ENCODE assay signal across 10 mouse cellular contexts in the genomic region with DNA sequence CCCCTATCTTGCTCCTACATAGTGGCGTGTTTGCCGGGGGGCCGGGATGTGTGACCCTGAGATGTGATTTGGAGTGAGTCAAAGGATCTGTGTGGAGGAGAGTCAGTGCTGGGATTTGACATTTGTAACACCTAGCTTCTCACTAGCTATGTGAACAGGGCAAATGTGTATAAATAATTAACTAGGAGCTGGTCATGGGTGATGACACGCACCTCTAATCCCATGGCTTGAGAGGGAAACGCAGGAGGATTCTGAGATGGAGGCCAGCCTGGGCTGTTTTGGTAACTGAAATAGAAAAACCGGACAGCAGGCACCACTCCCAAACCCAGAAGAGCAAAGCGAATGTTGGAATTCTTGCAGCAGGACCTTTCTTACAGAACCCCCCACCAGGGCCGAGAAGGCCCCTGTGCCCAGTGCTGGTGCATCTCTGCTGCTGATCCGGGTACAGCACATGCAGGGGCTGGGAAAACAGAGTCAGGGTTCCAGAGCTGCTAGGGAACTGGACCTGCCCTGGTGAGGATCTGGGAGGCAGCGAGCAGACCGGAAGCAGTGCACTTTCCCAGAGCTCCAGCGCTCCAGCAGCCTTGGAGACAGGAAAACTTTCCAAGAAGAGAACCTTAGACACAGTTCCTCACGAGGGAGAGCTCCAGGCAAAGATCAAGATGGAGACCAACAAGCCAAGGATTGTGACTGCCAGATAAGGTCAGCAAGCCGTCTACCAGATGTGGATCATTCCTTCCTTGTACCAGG. TPM values are rescaled to one million over a fixed set of nuclear protein-coding genes. Genes with fewer than 3 reads are reported as not detected.
DNase-seq lines count a peak whose midpoint lies in the region; ATAC-seq and TF ChIP-seq lines count a peak whose summit lies in the region.
"Had no signal": no experiment of that assay in that cellular context is flagged by ENCODE, and none has a peak within 500 bp of the region (broad histone marks: within the 10 kb centered on the region; RNA-seq: fewer than 3 reads in every experiment).

No protein-coding gene starts in this region.

- H3K36me3 ChIP-seq in lung, embryonic 14.5 days (ENCODE audit: insufficient read depth), result no peaks in the 10 kb centered on the region
- no peaks in the 10 kb centered on the region for H3K36me3 ChIP-seq in heart, embryonic 13.5 days
- H3K36me3 ChIP-seq in kidney, adult 2 months (ENCODE audit: control insufficient read depth, insufficient read depth, low read length), result no peaks in the 10 kb centered on the region
- no peaks in the 10 kb centered on the region for H3K36me3 ChIP-seq in small intestine, adult 2 months (ENCODE audit: control insufficient read depth, insufficient read depth, low read length)
- no peaks in the 10 kb centered on the region for H3K36me3 ChIP-seq in hindbrain, embryonic 16.5 days (ENCODE audit: control insufficient read depth, insufficient read depth, low read length)
- H3K36me3 ChIP-seq: hindbrain, embryonic 13.5 days had no signal

- H3K4me3 ChIP-seq in lung, embryonic 14.5 days (ENCODE audit: low read depth, low read length), result no peak overlapping the region
- H3K4me3 ChIP-seq in heart, embryonic 13.5 days, result no peak overlapping the region
- peak overlapping the region; percentile 52 for H3K4me3 ChIP-seq in kidney, adult 2 months (ENCODE audit: insufficient read depth, low read depth, low read length)
- H3K4me3 ChIP-seq in small intestine, adult 2 months (ENCODE audit: low read depth, low read length), result no peak overlapping the region
- H3K4me3 ChIP-seq in hindbrain, embryonic 16.5 days (ENCODE audit: low read length), result no peak overlapping the region
- H3K4me3 ChIP-seq: hindbrain, embryonic 13.5 days had no signal

- WGBS in lung, embryonic 14.5 days, result 58% methylated on average over 14 of the region's 14 CpGs
- WGBS in heart, embryonic 13.5 days, result 60% methylated on average over 14 of the region's 14 CpGs
- 13% methylated on average over 14 of the region's 14 CpGs for WGBS in kidney, adult 2 months
- WGBS in small intestine, adult 2 months, result 61% methylated on average over 14 of the region's 14 CpGs
- WGBS in hindbrain, embryonic 16.5 days, result 77% methylated on average over 14 of the region's 14 CpGs

- no peak for DNase-seq in lung, embryonic 14.5 days
- DNase-seq in lung, postnatal 10 days, result no peak
- DNase-seq in kidney, adult 2 months, result peak; percentile 88
- no peak for DNase-seq in retina, embryonic 14.5 days (ENCODE audit: low spot score)
- no peak for DNase-seq in ovary, postnatal 10 days (ENCODE audit: low spot score)
- DNase-seq: cerebellum, adult 2 months had no signal

- no peak for ATAC-seq in lung, embryonic 14.5 days (ENCODE audit: insufficient read depth)
- no peak for ATAC-seq in heart, embryonic 13.5 days (ENCODE audit: extremely low read depth, insufficient number of reproducible peaks, low FRiP score, low TSS enrichment)
- no peak for ATAC-seq in hindbrain, embryonic 16.5 days

- no peaks in the 10 kb centered on the region for H3K27me3 ChIP-seq in lung, embryonic 14.5 days (ENCODE audit: insufficient read depth, low read length)
- no peaks in the 10 kb centered on the region for H3K27me3 ChIP-seq in heart, embryonic 13.5 days (replicated peaks)
- no peaks in the 10 kb centered on the region for H3K27me3 ChIP-seq in kidney, adult 2 months (replicated peaks; ENCODE audit: control insufficient read depth, insufficient read depth, low read length)
- H3K27me3 ChIP-seq in small intestine, adult 2 months (ENCODE audit: control insufficient read depth, insufficient read depth, low read length), result no peaks in the 10 kb centered on the region
- no peaks in the 10 kb centered on the region for H3K27me3 ChIP-seq in hindbrain, embryonic 16.5 days (replicated peaks; ENCODE audit: control insufficient read depth, insufficient read depth, low read length)

- peak overlapping the region; percentile 46; the same call in 1 of the 2 replicates for H3K27ac ChIP-seq in lung, embryonic 14.5 days (ENCODE audit: low read depth)
- peak overlapping the region; percentile 80 for H3K27ac ChIP-seq in heart, embryonic 13.5 days (replicated peaks)
- H3K27ac ChIP-seq in kidney, adult 2 months (ENCODE audit: insufficient read depth, low read depth, low read length), result peak overlapping the region; percentile 95
- peak overlapping the region; percentile 64 for H3K27ac ChIP-seq in small intestine, adult 2 months (ENCODE audit: insufficient read depth, low read depth, low read length)
- H3K27ac ChIP-seq in hindbrain, embryonic 16.5 days (ENCODE audit: low read depth, low read length), result no peak overlapping the region
- H3K27ac ChIP-seq: hindbrain, embryonic 13.5 days had no signal

- TF ChIP-seq CTCF in lung, embryonic 14.5 days (IDR thresholded peaks at IDR 0.05; ENCODE audit: low read depth), result no peak
- no peak for TF ChIP-seq CTCF in kidney, adult 2 months (conservative IDR thresholded peaks at IDR 0.05; ENCODE audit: insufficient read depth, insufficient read length, low read depth, low read length)
- no peak for TF ChIP-seq CTCF in small intestine, adult 2 months (IDR thresholded peaks at IDR 0.05; ENCODE audit: extremely low read depth, insufficient read length, insufficient replicate concordance, low read depth, low read length)

- no peaks in the 10 kb centered on the region for H3K9me3 ChIP-seq in lung, embryonic 14.5 days (ENCODE audit: low read depth, low read length)
- H3K9me3 ChIP-seq in heart, embryonic 13.5 days, result peaks cover 6% of the 10 kb centered on the region; the same call in 1 of the 2 replicates
- H3K9me3 ChIP-seq in hindbrain, embryonic 16.5 days (ENCODE audit: control insufficient read depth, low read length), result no peaks in the 10 kb centered on the region
- H3K9me3 ChIP-seq: hindbrain, embryonic 13.5 days had no signal

- peaks cover 22% of the 10 kb centered on the region for H3K4me1 ChIP-seq in lung, embryonic 14.5 days (ENCODE audit: insufficient read depth)
- H3K4me1 ChIP-seq in heart, embryonic 13.5 days, result peaks cover 58% of the 10 kb centered on the region
- H3K4me1 ChIP-seq in kidney, adult 2 months (ENCODE audit: control insufficient read depth, insufficient read depth, low read length), result peaks cover 39% of the 10 kb centered on the region
- peaks cover 13% of the 10 kb centered on the region for H3K4me1 ChIP-seq in small intestine, adult 2 months (ENCODE audit: control insufficient read depth, insufficient read depth, insufficient read length, low read length)
- H3K4me1 ChIP-seq in hindbrain, embryonic 16.5 days (ENCODE audit: control insufficient read depth, insufficient read depth, low read depth, low read length), result peaks cover 5% of the 10 kb centered on the region

- no peak overlapping the region for H3K4me2 ChIP-seq in lung, embryonic 14.5 days
- H3K4me2 ChIP-seq in heart, embryonic 13.5 days, result no peak overlapping the region
- H3K4me2 ChIP-seq in hindbrain, embryonic 16.5 days (ENCODE audit: low read length), result no peak overlapping the region
- H3K4me2 ChIP-seq: hindbrain, embryonic 13.5 days had no signal

- TF ChIP-seq POLR2A in kidney, adult 2 months (IDR thresholded peaks at IDR 0.05; ENCODE audit: low read depth, low read length), result peak; percentile 17
- TF ChIP-seq POLR2A in small intestine, adult 2 months (IDR thresholded peaks at IDR 0.05; ENCODE audit: low read depth, low read length), result no peak

- H3K9ac ChIP-seq in lung, embryonic 14.5 days, result no peak overlapping the region
- H3K9ac ChIP-seq in heart, embryonic 13.5 days, result peak overlapping the region; percentile 33
- H3K9ac ChIP-seq in hindbrain, embryonic 16.5 days (ENCODE audit: low read depth, low read length), result no peak overlapping the region
- H3K9ac ChIP-seq: hindbrain, embryonic 13.5 days had no signal

RNA-seq across cellular contexts. Expression of a gene that starts 12.1 kb away (rescaled TPM):
- polyA plus RNA-seq in lung, embryonic 14.5 days (2014; fragmentation: Nextera tagmentation; extraction: Ambion mirVana), result 66.5 and 69.8 TPM in 2 replicates
- polyA plus RNA-seq in heart, embryonic 13.5 days (2015; fragmentation: Nextera tagmentation; extraction: Ambion mirVana), result 134 and 138 TPM in 2 replicates
- 391 and 392 TPM in 2 replicates for polyA plus RNA-seq in kidney, adult 2 months (2012; rRNA removed)
- polyA plus RNA-seq in small intestine, adult 2 months (2012; rRNA removed), result 139 and 334 TPM in 2 replicates
- 183 and 225 TPM in 2 replicates for polyA plus RNA-seq in hindbrain, embryonic 16.5 days (2015; fragmentation: Nextera tagmentation; extraction: Ambion mirVana)

RNA-seq across cellular contexts. Expression of a gene that starts 21.1 kb away (rescaled TPM):
- 2.5 and 3.3 TPM in 2 replicates for polyA plus RNA-seq in lung, embryonic 14.5 days (2014; fragmentation: Nextera tagmentation; extraction: Ambion mirVana)
- polyA plus RNA-seq in heart, embryonic 13.5 days (2015; fragmentation: Nextera tagmentation; extraction: Ambion mirVana), result 1.5 and 2.3 TPM in 2 replicates
- 1.1 and 2.4 TPM in 2 replicates for polyA plus RNA-seq in kidney, adult 2 months (2012; rRNA removed)
- 5.8 and 7.1 TPM in 2 replicates for polyA plus RNA-seq in small intestine, adult 2 months (2012; rRNA removed)
- polyA plus RNA-seq in hindbrain, embryonic 16.5 days (2015; fragmentation: Nextera tagmentation; extraction: Ambion mirVana), result 0.69 and 0.80 TPM in 2 replicates

RNA-seq across cellular contexts. Expression of a gene that starts 28.1 kb away (rescaled TPM):
- polyA plus RNA-seq in lung, embryonic 14.5 days (2014; fragmentation: Nextera tagmentation; extraction: Ambion mirVana), result 12.7 and 13.2 TPM in 2 replicates
- 46.1 and 51.1 TPM in 2 replicates for polyA plus RNA-seq in heart, embryonic 13.5 days (2015; fragmentation: Nextera tagmentation; extraction: Ambion mirVana)
- polyA plus RNA-seq in kidney, adult 2 months (2012; rRNA removed), result 34.9 and 39.6 TPM in 2 replicates
- polyA plus RNA-seq in small intestine, adult 2 months (2012; rRNA removed), result 28.3 and 28.5 TPM in 2 replicates
- 13.5 and 14.5 TPM in 2 replicates for polyA plus RNA-seq in hindbrain, embryonic 16.5 days (2015; fragmentation: Nextera tagmentation; extraction: Ambion mirVana)

RNA-seq across cellular contexts. Expression of a gene that starts 32.0 kb away (rescaled TPM):
- 3.7 and 3.9 TPM in 2 replicates for polyA plus RNA-seq in lung, embryonic 14.5 days (2014; fragmentation: Nextera tagmentation; extraction: Ambion mirVana)
- polyA plus RNA-seq in heart, embryonic 13.5 days (2015; fragmentation: Nextera tagmentation; extraction: Ambion mirVana), result 4.2 and 4.3 TPM in 2 replicates
- polyA plus RNA-seq in kidney, adult 2 months (2012; rRNA removed), result 9.5 and 9.6 TPM in 2 replicates
- polyA plus RNA-seq in small intestine, adult 2 months (2012; rRNA removed), result 11.9 and 13.3 TPM in 2 replicates
- polyA plus RNA-seq in hindbrain, embryonic 16.5 days (2015; fragmentation: Nextera tagmentation; extraction: Ambion mirVana), result 3.0 and 4.2 TPM in 2 replicates

RNA-seq across cellular contexts. Expression of a gene that starts 39.8 kb away (rescaled TPM):
- 89.3 and 91.9 TPM in 2 replicates for polyA plus RNA-seq in lung, embryonic 14.5 days (2014; fragmentation: Nextera tagmentation; extraction: Ambion mirVana)
- polyA plus RNA-seq in heart, embryonic 13.5 days (2015; fragmentation: Nextera tagmentation; extraction: Ambion mirVana), result 82.4 and 92.2 TPM in 2 replicates
- 69.9 and 70.7 TPM in 2 replicates for polyA plus RNA-seq in kidney, adult 2 months (2012; rRNA removed)
- 36.4 and 40.1 TPM in 2 replicates for polyA plus RNA-seq in small intestine, adult 2 months (2012; rRNA removed)
- polyA plus RNA-seq in hindbrain, embryonic 16.5 days (2015; fragmentation: Nextera tagmentation; extraction: Ambion mirVana), result 84.0 and 86.8 TPM in 2 replicates
